Mouse (Mus musculus) heart, adult 8-10 months (tissue): ENCODE results near the gene Prph. TPM values are rescaled to one million over a fixed set of nuclear protein-coding genes. Genes with fewer than 3 reads are reported as not detected.

Experiments
- DNase-seq: peaks from one replicate; pipeline ENCODE4 v3.0.0; 2022; ENCODE audit warnings: low spot score
- microRNA-seq: library from miRNA; unstranded; fragments of <30 nt; microRNA quantifications from one replicate; pipeline ENCODE4 v1.2.0, GENCODE M21; 2022
- total RNA-seq, 4 experiments: library from RNA; stranded (reverse); gene quantifications; 2 replicates each; pipeline ENCODE4 v1.2.4; 2022

Gene Prph
- total RNA-seq, 4 experiments from 2014 or later = 0.16 to 1.4 (median 0.47) TPM

DNA sequence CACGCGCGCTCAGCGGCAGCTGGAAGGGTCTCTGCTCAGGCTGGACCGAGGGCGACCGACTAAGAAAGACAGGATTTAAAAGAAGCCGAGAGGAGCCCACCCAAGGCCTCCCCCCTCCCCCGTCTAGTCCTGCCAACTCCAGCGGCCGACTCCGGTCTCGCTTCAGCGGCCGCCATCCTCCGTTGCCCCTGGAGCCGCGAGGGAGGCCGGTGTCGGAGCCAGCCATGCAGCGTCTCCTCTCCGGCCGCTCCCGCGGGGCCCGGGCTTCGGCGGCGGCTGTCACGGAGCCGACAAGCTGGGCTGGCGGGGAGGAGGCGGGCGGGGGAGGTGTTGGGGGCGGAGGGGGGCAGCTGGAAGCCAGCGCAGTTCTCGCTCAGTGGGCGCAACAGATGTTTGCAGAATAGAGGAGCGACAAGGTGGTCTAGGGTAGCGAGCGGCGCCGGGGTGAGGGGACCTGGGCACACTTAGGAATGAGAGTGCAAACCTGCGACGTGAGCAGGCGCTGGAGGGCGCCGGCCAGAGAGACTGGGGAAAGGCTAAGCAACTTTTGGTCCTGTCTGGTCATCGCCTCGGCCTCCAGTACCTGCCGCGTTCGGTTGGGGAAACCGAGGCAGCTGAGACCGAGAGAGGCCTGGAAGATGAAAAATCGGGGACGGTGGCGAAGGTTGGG, 42.0 kb downstream of the Prph start:
- no peak for DNase-seq

- no peak for DNase-seq
These were observed 43.0 kb downstream of the Prph start for GRCm38 (mm10) chr15:99097840-99098492.

DNA sequence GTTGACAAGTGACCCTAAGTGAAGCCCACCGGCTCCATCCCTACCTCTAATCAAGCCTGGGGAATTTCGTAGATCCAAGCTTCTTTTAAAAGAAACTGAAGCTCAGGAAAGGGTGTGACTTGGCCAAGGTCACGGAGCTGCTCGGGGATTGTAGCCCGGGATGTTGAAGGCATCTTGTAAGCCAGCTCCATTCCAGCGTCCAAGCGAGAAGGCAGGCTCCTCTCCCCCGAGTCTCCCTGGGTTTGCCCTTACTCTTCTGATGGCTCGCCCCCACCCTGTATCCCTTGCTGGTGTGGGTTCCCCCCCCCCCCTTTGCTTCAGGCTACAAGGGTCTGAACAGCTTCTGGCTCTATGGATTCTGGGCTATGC, 43.5 kb downstream of the Prph start:
- DNase-seq = no peak

- no peak for DNase-seq
These were observed 44.2 kb downstream of the Prph start for GRCm38 (mm10) chr15:99099139-99099556.

GRCm38 (mm10) chr15:99099984-99100383, 45.0 kb downstream of the Prph start:
- no peak for DNase-seq

GRCm38 (mm10) chr15:99105238-99105637, 50.3 kb downstream of the Prph start:
- DNase-seq = no peak

GRCm38 (mm10) chr15:99107866-99108265, 52.9 kb downstream of the Prph start:
- no peak for DNase-seq

Small RNA genes lying within 50 kb of the gene (microRNA-seq; reads per million reads assigned to microRNA genes)
- gene Mir6960 = not detected

Other genes with a start within 250 kb of the Prph start
- gene Ddn, start 245.7 kb upstream of the Prph start, total RNA-seq = under 1 TPM; 0.63 to 0.84 (median 0.72) TPM
- 100 to 1,000 TPM in 2 of 4 experiments, 10 to 100 TPM in 2; 96.7 to 129 (median 109) TPM for gene Prkag1, start 223.7 kb upstream of the Prph start, total RNA-seq
- 10 to 100 TPM; 54.7 to 66.1 (median 59.8) TPM for gene Kmt2d, start 184.0 kb upstream of the Prph start, total RNA-seq
- 1 to 10 TPM; 1.2 to 2.8 (median 1.9) TPM for gene Rhebl1, start 160.6 kb upstream of the Prph start, total RNA-seq
- gene Dhh, start 156.6 kb upstream of the Prph start, total RNA-seq = 1 to 10 TPM in 2 of 4 experiments, under 1 TPM in 2; 0.72 to 1.6 (median 1.0) TPM
- gene Lmbr1l, start 136.9 kb upstream of the Prph start, total RNA-seq = 10 to 100 TPM in 2 of 4 experiments, 1 to 10 TPM in 2; 7.3 to 12.2 (median 10.0) TPM
- gene Tuba1b, start 120.6 kb upstream of the Prph start, total RNA-seq = 100 to 1,000 TPM; 106 to 156 (median 115) TPM
- not detected for gene Gm49450, start 101.6 kb upstream of the Prph start, total RNA-seq
- gene Tuba1a, start 101.5 kb upstream of the Prph start, total RNA-seq = 10 to 100 TPM; 37.4 to 83.6 (median 67.3) TPM
- 10 to 100 TPM; 32.2 to 40.4 (median 33.3) TPM for gene Tuba1c, start 25.3 kb upstream of the Prph start, total RNA-seq
- gene Troap, start 19.4 kb downstream of the Prph start, total RNA-seq = under 1 TPM in 2 of 4 experiments, not detected in 2; 0.22 to 0.35 TPM
- not detected for gene C1ql4, start 32.6 kb downstream of the Prph start, total RNA-seq
- gene Dnajc22, start 38.0 kb downstream of the Prph start, total RNA-seq = 1 to 10 TPM in 1 of 4 experiments, under 1 TPM in 3; 0.38 to 1.2 (median 0.91) TPM
- 1 to 10 TPM; 4.3 to 7.9 (median 7.2) TPM for gene Spats2, start 70.7 kb downstream of the Prph start, total RNA-seq
- gene Kcnh3, start 169.7 kb downstream of the Prph start, total RNA-seq = under 1 TPM in 3 of 4 experiments, not detected in 1; 0.17 to 0.69 (median 0.22) TPM
- gene Mcrs1, start 196.8 kb downstream of the Prph start, total RNA-seq = 10 to 100 TPM; 39.9 to 47.1 (median 44.3) TPM
- gene Prpf40b, start 239.9 kb downstream of the Prph start, total RNA-seq = 10 to 100 TPM; 16.4 to 22.6 (median 20.3) TPM
- gene Fam186b, start 240.7 kb downstream of the Prph start, total RNA-seq = under 1 TPM in 1 of 4 experiments, not detected in 3; 0.56 TPM